Mouse (Mus musculus) embryonic fibroblast, embryonic 13.5 days (primary cell): ENCODE data around the gene Abl1. TPM values are rescaled to one million over a fixed set of nuclear protein-coding genes. Genes with fewer than 3 reads are reported as not detected.

Experiments
- H3K27ac ChIP-seq: 2 replicates; pipeline ENCODE4 v1.5.1; 2012; ENCODE audit warnings: low read length, control low read depth, inconsistent platforms; ENCODE audit not compliant: insufficient read depth
- H3K4me1 ChIP-seq: 2 replicates; pipeline ENCODE4 v1.6.1; 2011; ENCODE audit warnings: low read length; ENCODE audit not compliant: control insufficient read depth, insufficient read depth
- H3K4me3 ChIP-seq: 2 replicates; pipeline ENCODE4 v1.5.1; 2011; ENCODE audit warnings: mild to moderate bottlenecking, control low read depth, low read length; ENCODE audit not compliant: insufficient read depth
- CTCF ChIP-seq: IDR thresholded peaks from 2 replicates; pipeline ENCODE4 v1.5.1; 2011; ENCODE audit warnings: mild to moderate bottlenecking, control low read depth, low read length, moderate library complexity, borderline replicate concordance; ENCODE audit not compliant: insufficient read depth
- POLR2A ChIP-seq: IDR thresholded peaks from 2 replicates; pipeline ENCODE4 v1.6.1; 2011; ENCODE audit warnings: low read depth, mild to moderate bottlenecking, control low read depth, low read length, moderate library complexity
- polyA plus RNA-seq: library from polyadenylated mRNA; stranded (reverse); fragments of >200 nt; gene quantifications from 2 replicates; pipeline ENCODE4 v1.2.4, GENCODE M21; 2011; ENCODE audit warnings: low read depth; ENCODE audit not compliant: missing spikeins, insufficient read length

Gene Abl1
- polyA plus RNA-seq, 1 experiment = 61.6 TPM

GRCm38 (mm10) chr2:31836985-31837384 is 148.8 kb downstream of the Abl1 start:
- Histone ChIP-seq H3K4me3 (no peak overlapping the region), H3K27ac (no peak overlapping the region), H3K4me1 (no peaks in the 10 kb centered on the region)
- TF ChIP-seq POLR2A (no peak), CTCF (no peak)

DNA sequence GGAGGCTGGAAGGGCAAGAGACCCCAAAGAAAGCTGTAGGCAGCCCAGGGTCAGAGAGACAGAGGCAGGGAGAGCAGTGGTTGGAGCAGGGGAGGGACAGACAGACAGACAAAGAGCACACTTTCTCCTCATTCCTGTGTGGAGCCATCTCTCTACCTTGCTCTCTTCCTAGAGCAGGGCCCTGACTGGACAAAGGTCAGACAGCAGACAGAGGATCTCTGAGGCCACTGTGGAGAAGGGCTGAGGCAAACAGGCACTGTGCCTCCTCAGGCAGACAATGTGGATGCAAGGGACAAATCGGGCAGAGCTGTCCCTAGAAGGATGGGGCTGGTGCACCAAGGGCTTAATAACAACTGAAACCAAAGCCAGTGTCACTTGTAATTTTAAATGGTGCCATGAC is 150.7 kb downstream of the Abl1 start:
- no peak overlapping the region for H3K4me3 ChIP-seq
- no peak for TF ChIP-seq CTCF
- no peak for TF ChIP-seq POLR2A
- no peaks in the 10 kb centered on the region for H3K4me1 ChIP-seq
- no peak overlapping the region for H3K27ac ChIP-seq

DNA sequence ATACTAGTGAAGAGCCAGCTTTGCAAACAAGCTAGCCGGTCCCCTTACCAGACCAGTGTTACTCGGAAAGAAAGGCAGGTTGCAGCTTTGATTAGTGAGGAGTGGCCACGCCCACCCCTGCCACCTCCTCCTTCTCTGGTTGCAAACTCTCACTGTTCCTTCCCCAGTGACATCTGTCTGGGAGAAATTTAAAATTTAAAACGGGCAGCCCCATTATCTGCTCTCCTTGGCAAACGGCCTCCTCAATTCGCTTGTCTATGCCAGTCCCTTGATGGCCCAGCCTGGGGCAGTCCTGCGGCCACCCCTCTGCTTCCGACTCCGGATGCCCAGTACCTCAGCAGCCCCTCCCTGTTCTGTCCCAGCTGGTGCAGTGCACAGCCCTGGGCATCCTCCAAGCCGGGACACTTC is 156.6 kb downstream of the Abl1 start:
- TF ChIP-seq CTCF (no peak), POLR2A (no peak)
- H3K4me1 ChIP-seq = no peaks in the 10 kb centered on the region
- H3K4me3 ChIP-seq = no peak overlapping the region
- no peak overlapping the region for H3K27ac ChIP-seq

GRCm38 (mm10) chr2:31845512-31845895 is 157.3 kb downstream of the Abl1 start:
- no peak overlapping the region for H3K27ac ChIP-seq
- TF ChIP-seq CTCF (no peak), POLR2A (no peak)
- H3K4me1 ChIP-seq = no peaks in the 10 kb centered on the region
- peak overlapping the region; percentile 34; the same call in 1 of the 2 replicates for H3K4me3 ChIP-seq

DNA sequence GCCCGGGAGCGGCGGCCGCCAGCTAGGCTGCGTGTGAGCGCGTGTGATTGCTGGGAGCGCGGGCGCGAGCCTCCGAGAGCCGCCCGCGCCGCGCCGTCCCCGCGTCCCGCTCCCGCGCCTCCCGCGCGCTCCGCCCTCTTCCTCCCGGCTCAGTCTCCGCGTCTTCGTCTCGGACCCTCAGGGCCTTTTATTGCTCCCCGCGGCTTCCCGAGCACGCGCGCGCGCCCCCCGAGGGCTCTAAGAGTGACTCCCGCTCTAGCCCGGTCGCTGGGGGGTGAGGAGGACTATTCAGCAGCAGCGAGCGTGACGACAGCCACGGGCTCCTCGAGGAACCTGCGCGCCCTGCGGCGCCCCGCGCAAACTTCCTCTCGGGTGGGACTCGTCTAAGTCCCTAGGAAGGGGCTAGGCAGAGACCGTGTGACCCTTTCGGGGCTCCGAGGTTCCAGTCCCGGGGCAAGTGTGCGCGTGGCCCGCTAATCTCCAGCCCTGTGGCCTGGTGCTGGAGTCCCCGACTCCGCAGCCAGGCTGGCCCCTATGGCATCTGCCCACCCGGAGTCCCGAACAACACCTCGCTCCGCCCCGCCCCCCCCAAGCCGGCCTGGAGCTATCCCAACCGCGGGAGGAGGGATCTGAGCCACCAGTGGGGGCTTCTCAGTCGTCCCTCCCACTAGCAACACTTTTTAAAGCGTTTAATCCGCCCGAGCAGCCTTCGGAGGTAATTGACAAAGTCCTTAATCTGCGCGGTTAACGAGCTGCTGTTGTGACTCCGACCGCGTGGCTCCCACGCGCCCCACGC is 157.9 kb downstream of the Abl1 start, which contains the start of gene Fibcd1:
Fibcd1 (minus strand) TSS at position 110 of the 796 bp plus-strand sequence.
- Histone ChIP-seq H3K4me3 (peak within 1 kb of the TSS; percentile 34), H3K27ac (no peak within 1 kb of the TSS)
- TF ChIP-seq POLR2A (no peak), CTCF (no peak)

DNA sequence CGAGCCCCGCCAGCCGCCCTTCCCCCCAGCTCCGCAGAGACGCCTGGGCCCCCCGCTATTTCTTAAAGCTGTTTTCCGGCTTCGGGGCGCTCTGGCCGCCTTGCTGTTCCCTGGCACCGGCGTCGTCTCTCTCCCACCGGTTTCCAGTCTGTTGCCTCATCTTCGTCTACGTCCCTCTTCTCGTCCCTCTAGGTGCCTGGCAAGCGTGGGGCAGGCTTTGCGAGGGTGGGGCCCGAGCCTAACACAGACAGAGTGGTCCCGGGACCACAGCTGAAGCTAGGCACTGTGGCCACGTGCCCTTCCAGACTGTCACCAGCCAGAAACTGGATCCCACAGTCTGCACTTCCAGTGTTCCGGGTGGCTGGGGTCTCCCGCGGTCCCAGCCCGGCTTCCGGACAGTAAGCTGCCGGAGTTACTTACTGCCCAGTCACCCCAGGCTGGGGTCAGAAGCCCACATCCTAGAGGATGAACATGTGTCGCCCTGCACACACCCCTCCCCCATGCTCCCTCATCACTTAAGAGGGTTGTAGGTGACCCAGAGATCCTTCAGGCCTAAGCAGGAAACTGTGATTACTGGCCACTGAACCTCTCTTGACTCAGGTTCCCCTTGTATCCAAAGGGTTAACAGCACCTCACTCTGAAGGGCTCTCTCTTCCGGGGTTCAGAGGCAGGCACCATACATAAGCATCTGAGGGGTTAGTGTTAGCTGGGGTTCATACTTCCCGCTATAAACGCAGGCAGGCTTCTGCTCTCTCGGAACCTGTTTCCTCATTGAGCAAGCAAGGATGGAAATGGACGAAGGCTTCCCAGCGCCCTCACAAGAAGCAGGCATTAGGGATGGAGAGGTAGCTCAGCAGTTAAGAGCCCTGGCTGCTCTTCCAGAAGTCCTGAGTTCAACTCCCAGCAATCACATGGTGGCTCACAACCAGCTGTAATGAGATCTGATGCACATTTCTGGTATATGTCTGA is 158.8 kb downstream of the Abl1 start:
- Histone ChIP-seq H3K4me3 (no peak overlapping the region), H3K27ac (no peak overlapping the region), H3K4me1 (no peaks in the 10 kb centered on the region)
- TF ChIP-seq POLR2A (no peak), CTCF (no peak)

More for the DNA sequence above, 157.9 kb downstream of the Abl1 start, which contains the start of gene Fibcd1:
- no peaks in the 10 kb centered on the region for H3K4me1 ChIP-seq

DNA sequence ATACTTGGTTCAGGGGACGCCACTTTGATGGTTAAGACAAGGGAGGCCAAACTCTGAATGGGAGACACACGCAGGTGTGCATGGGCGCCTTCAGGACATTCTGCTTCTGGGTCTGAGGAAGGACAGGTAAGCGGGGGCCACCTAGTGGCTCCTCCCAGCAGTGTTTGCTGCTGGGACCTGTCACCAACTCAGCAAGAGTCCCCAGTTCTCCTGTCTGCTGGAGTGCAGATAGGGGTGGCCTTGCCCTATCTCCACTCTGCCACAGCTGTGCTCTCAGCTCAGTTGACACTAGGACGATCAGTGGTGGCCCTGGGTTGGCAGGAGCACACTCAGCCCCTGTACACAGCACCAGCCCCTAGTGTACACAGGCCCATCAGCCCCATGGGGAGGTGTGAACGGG is 159.7 kb downstream of the Abl1 start:
- TF ChIP-seq CTCF (0 out of 2 replicates have a peak, but pooled peaks have one; percentile 18), POLR2A (no peak)
- H3K27ac ChIP-seq = no peak overlapping the region
- H3K4me3 ChIP-seq = no peak overlapping the region
- no peaks in the 10 kb centered on the region for H3K4me1 ChIP-seq

GRCm38 (mm10) chr2:31850141-31850540 is 162.0 kb downstream of the Abl1 start:
- no peak overlapping the region for H3K27ac ChIP-seq
- H3K4me1 ChIP-seq = no peaks in the 10 kb centered on the region
- TF ChIP-seq POLR2A (no peak), CTCF (no peak)
- no peak overlapping the region for H3K4me3 ChIP-seq

Other genes starting within 250 kb of the Abl1 start
- gene Ass1, start 218.2 kb upstream of the Abl1 start, polyA plus RNA-seq = 212 and 308 TPM in 2 replicates
- gene Fubp3, start 115.7 kb upstream of the Abl1 start, polyA plus RNA-seq = 73.6 and 83.4 TPM in 2 replicates
- not detected in 2 replicates for gene Prdm12, start 48.3 kb upstream of the Abl1 start, polyA plus RNA-seq
- gene Exosc2, start 17.7 kb upstream of the Abl1 start, polyA plus RNA-seq = 23.1 and 24.9 TPM in 2 replicates
- gene Qrfp, start 122.2 kb downstream of the Abl1 start, polyA plus RNA-seq = not detected in 2 replicates
- 0.11 TPM in 1 of 2 replicates, not detected in the other for gene Fibcd1, start 157.6 kb downstream of the Abl1 start, polyA plus RNA-seq
- gene Lamc3, start 198.9 kb downstream of the Abl1 start, polyA plus RNA-seq = 0.09 and 0.37 TPM in 2 replicates